Mouse (Mus musculus): ENCODE measurements at regions not wholly inside any gene's neighbourhood (a gene's known extent, or its start where the extent isn't known, plus 50 kb on each side); places are given as distances from the start of the nearest gene placed in this dataset.

- Histone ChIP-seq H3K27ac (replicated peaks) (no peak overlapping the region), H3K9me3 (no peaks in the 10 kb centered on the region), H3K27me3 (replicated peaks; ENCODE audit: low read depth, poor library complexity, severe bottlenecking) (peaks cover 5% of the 10 kb centered on the region; the same call in 1 of the 2 replicates), H3K4me1 (peaks cover 28% of the 10 kb centered on the region), H3K4me3 (no peak overlapping the region), H3K36me3 (replicated peaks) (no peaks in the 10 kb centered on the region)
- no peak for DNase-seq (ENCODE audit: low spot score)
- 72% methylated on average over 7 of the region's 7 CpGs for WGBS
These were observed 232.7 kb upstream of the Serp2 start for GRCm38 (mm10) chr14:76789376-76789775.

- H3K27ac ChIP-seq (replicated peaks) = no peak overlapping the region
- DNase-seq (ENCODE audit: low spot score) = no peak
- 84% methylated on average over 6 of the region's 6 CpGs for WGBS
These were observed 230.9 kb upstream of the Serp2 start for GRCm38 (mm10) chr14:76787601-76788000.

GRCm38 (mm10) chr14:76786214-76786613 lies 229.5 kb upstream of the Serp2 start:
- peaks cover 5% of the 10 kb centered on the region; the same call in 1 of the 2 replicates for H3K27me3 ChIP-seq (replicated peaks; ENCODE audit: low read depth, poor library complexity, severe bottlenecking)
- WGBS = 85% methylated on average over 4 of the region's 4 CpGs
- DNase-seq (ENCODE audit: low spot score) = no peak
- no peaks in the 10 kb centered on the region for H3K9me3 ChIP-seq
- H3K27ac ChIP-seq (replicated peaks) = no peak overlapping the region
- H3K36me3 ChIP-seq (replicated peaks) = no peaks in the 10 kb centered on the region
- H3K4me3 ChIP-seq = no peak overlapping the region
- H3K4me1 ChIP-seq = peaks cover 18% of the 10 kb centered on the region

More at GRCm38 (mm10) chr14:76787601-76788000, 230.9 kb upstream of the Serp2 start:
- Histone ChIP-seq H3K9me3 (no peaks in the 10 kb centered on the region), H3K4me3 (no peak overlapping the region), H3K36me3 (replicated peaks) (no peaks in the 10 kb centered on the region), H3K4me1 (peaks cover 28% of the 10 kb centered on the region), H3K27me3 (replicated peaks; ENCODE audit: low read depth, poor library complexity, severe bottlenecking) (peaks cover 5% of the 10 kb centered on the region; the same call in 1 of the 2 replicates)

GRCm38 (mm10) chr14:76781524-76781880 lies 224.8 kb upstream of the Serp2 start:
- H3K27ac ChIP-seq (replicated peaks) = no peak overlapping the region
- H3K36me3 ChIP-seq (replicated peaks) = no peaks in the 10 kb centered on the region
- no peaks in the 10 kb centered on the region for H3K9me3 ChIP-seq
- 76% methylated on average over 3 of the region's 3 CpGs for WGBS
- no peaks in the 10 kb centered on the region for H3K27me3 ChIP-seq (replicated peaks; ENCODE audit: low read depth, poor library complexity, severe bottlenecking)
- no peak for DNase-seq (ENCODE audit: low spot score)
- peaks cover 20% of the 10 kb centered on the region for H3K4me1 ChIP-seq
- no peak overlapping the region for H3K4me3 ChIP-seq

GRCm38 (mm10) chr14:76780572-76781523 lies 224.2 kb upstream of the Serp2 start:
- H3K27me3 ChIP-seq (replicated peaks; ENCODE audit: low read depth, poor library complexity, severe bottlenecking) = no peaks in the 10 kb centered on the region
- H3K9me3 ChIP-seq = no peaks in the 10 kb centered on the region
- H3K4me1 ChIP-seq = peaks cover 20% of the 10 kb centered on the region
- H3K4me3 ChIP-seq = no peak overlapping the region
- H3K36me3 ChIP-seq (replicated peaks) = no peaks in the 10 kb centered on the region
- WGBS = 78% methylated on average over 14 of the region's 14 CpGs
- no peak for DNase-seq (ENCODE audit: low spot score)
- no peak overlapping the region for H3K27ac ChIP-seq (replicated peaks)

GRCm38 (mm10) chr14:76778541-76779399 lies 222.1 kb upstream of the Serp2 start:
- H3K27ac ChIP-seq (replicated peaks) = no peak overlapping the region; the same call in 1 of the 2 replicates
- DNase-seq (ENCODE audit: low spot score) = peak; percentile 38
- no peak overlapping the region for H3K4me3 ChIP-seq
- WGBS = 60% methylated on average over 9 of the region's 9 CpGs
- H3K9me3 ChIP-seq = no peaks in the 10 kb centered on the region
- no peaks in the 10 kb centered on the region for H3K36me3 ChIP-seq (replicated peaks)
- peaks cover 11% of the 10 kb centered on the region; the same call in 1 of the 2 replicates for H3K27me3 ChIP-seq (replicated peaks; ENCODE audit: low read depth, poor library complexity, severe bottlenecking)
- H3K4me1 ChIP-seq = peaks cover 29% of the 10 kb centered on the region

GRCm38 (mm10) chr14:76775387-76775924 lies 218.8 kb upstream of the Serp2 start:
- Histone ChIP-seq H3K27me3 (replicated peaks; ENCODE audit: low read depth, poor library complexity, severe bottlenecking) (peaks cover 19% of the 10 kb centered on the region; the same call in 1 of the 2 replicates), H3K36me3 (replicated peaks) (no peaks in the 10 kb centered on the region), H3K9me3 (no peaks in the 10 kb centered on the region), H3K27ac (replicated peaks) (no peak overlapping the region), H3K4me3 (no peak overlapping the region), H3K4me1 (peaks cover 26% of the 10 kb centered on the region)
- WGBS = 56% methylated on average over 3 of the region's 3 CpGs
- DNase-seq (ENCODE audit: low spot score) = no peak

GRCm38 (mm10) chr14:76772781-76773438 lies 216.2 kb upstream of the Serp2 start:
- no peak for DNase-seq (ENCODE audit: low spot score)
- no peak overlapping the region for H3K27ac ChIP-seq (replicated peaks)
- H3K4me1 ChIP-seq = peaks cover 18% of the 10 kb centered on the region
- no peaks in the 10 kb centered on the region for H3K36me3 ChIP-seq (replicated peaks)
- H3K4me3 ChIP-seq = no peak overlapping the region
- WGBS = 68% methylated on average over 11 of the region's 11 CpGs
- H3K27me3 ChIP-seq (replicated peaks; ENCODE audit: low read depth, poor library complexity, severe bottlenecking) = peaks cover 19% of the 10 kb centered on the region; the same call in 1 of the 2 replicates
- H3K9me3 ChIP-seq = no peaks in the 10 kb centered on the region

- no peak for DNase-seq (ENCODE audit: low spot score)
- 90% methylated on average over 7 of the region's 7 CpGs for WGBS
- H3K36me3 ChIP-seq (replicated peaks) = no peaks in the 10 kb centered on the region
- no peak overlapping the region for H3K27ac ChIP-seq (replicated peaks)
- H3K4me1 ChIP-seq = peaks cover 34% of the 10 kb centered on the region
- no peak overlapping the region for H3K4me3 ChIP-seq
- H3K9me3 ChIP-seq = no peaks in the 10 kb centered on the region
- H3K27me3 ChIP-seq (replicated peaks; ENCODE audit: low read depth, poor library complexity, severe bottlenecking) = peaks cover 29% of the 10 kb centered on the region
These were observed 213.4 kb upstream of the Serp2 start for GRCm38 (mm10) chr14:76770106-76770505.

GRCm38 (mm10) chr14:76767301-76767700 lies 210.6 kb upstream of the Serp2 start:
- Histone ChIP-seq H3K4me1 (peaks cover 50% of the 10 kb centered on the region), H3K27ac (replicated peaks) (no peak overlapping the region), H3K36me3 (replicated peaks) (no peaks in the 10 kb centered on the region), H3K9me3 (no peaks in the 10 kb centered on the region), H3K27me3 (replicated peaks; ENCODE audit: low read depth, poor library complexity, severe bottlenecking) (peaks cover 42% of the 10 kb centered on the region), H3K4me3 (no peak overlapping the region)
- DNase-seq (ENCODE audit: low spot score) = no peak
- 61% methylated on average over 6 of the region's 6 CpGs for WGBS

GRCm38 (mm10) chr14:76766186-76766713 lies 209.6 kb upstream of the Serp2 start:
- 73% methylated on average over 10 of the region's 10 CpGs for WGBS
- Histone ChIP-seq H3K36me3 (replicated peaks) (no peaks in the 10 kb centered on the region), H3K27me3 (replicated peaks; ENCODE audit: low read depth, poor library complexity, severe bottlenecking) (peaks cover 37% of the 10 kb centered on the region), H3K9me3 (no peaks in the 10 kb centered on the region), H3K27ac (replicated peaks) (no peak overlapping the region), H3K4me1 (peaks cover 52% of the 10 kb centered on the region), H3K4me3 (no peak overlapping the region)
- DNase-seq (ENCODE audit: low spot score) = no peak
